Mouse (Mus musculus) forebrain, postnatal 0 days (tissue): ENCODE results near the gene Rplp2. TPM values are rescaled to one million over a fixed set of nuclear protein-coding genes. Genes with fewer than 3 reads are reported as not detected.
A peak's percentile ranks its signal among the peaks of the same experiment; 100 is the strongest.
"Not testable (repeated sequence)": the region's sequence is repeated elsewhere in the genome, so short reads cannot be mapped to it uniquely, and the experiment has no call there.

Experiments
- ATAC-seq: fragments of 200-750 bp; cut with Nextera tagmentation; 2 replicates; pipeline ENCODE4 v1.8.0; 2017; ENCODE audit warnings: mild to moderate bottlenecking, moderate library complexity
- DNase-seq: peaks from one replicate; pipeline ENCODE4 v3.0.0-alpha.2; 2015
- H3K27ac ChIP-seq: fragments of 300-500 bp; sonication (generic); 2 replicates; pipeline ENCODE4 v1.5.1; 2014; ENCODE audit warnings: low read depth, mild to moderate bottlenecking, antibody characterized with exemption, low read length, moderate library complexity, mixed read lengths
- H3K27me3 ChIP-seq: fragments of 300-500 bp; sonication (generic); 2 replicates; pipeline ENCODE4 v1.6.1; 2014; ENCODE audit warnings: mild to moderate bottlenecking, low read length, mixed read lengths; ENCODE audit not compliant: insufficient read depth
- H3K36me3 ChIP-seq: fragments of 300-500 bp; sonication (generic); 2 replicates; pipeline ENCODE4 v1.6.1; 2014; ENCODE audit warnings: mild to moderate bottlenecking, moderate library complexity; ENCODE audit not compliant: insufficient read depth
- H3K4me1 ChIP-seq: fragments of 300-500 bp; sonication (generic); 2 replicates; pipeline ENCODE4 v1.6.1; 2014; ENCODE audit warnings: antibody characterized with exemption; ENCODE audit not compliant: insufficient read depth
- H3K4me2 ChIP-seq: fragments of 300-500 bp; sonication (generic); 2 replicates; pipeline ENCODE4 v1.6.1; 2014; ENCODE audit warnings: low read depth, mild to moderate bottlenecking, moderate library complexity
- H3K4me3 ChIP-seq: fragments of 300-500 bp; sonication (generic); 2 replicates; pipeline ENCODE4 v1.5.1; 2014; ENCODE audit warnings: low read depth, low read length, mixed read lengths
- H3K9ac ChIP-seq: fragments of 300-500 bp; sonication (generic); 2 replicates; pipeline ENCODE4 v1.6.1; 2014; ENCODE audit warnings: mild to moderate bottlenecking
- H3K9me3 ChIP-seq: fragments of 300-500 bp; sonication (generic); 2 replicates; pipeline ENCODE4 v1.6.1; 2016; ENCODE audit warnings: low read length
- CTCF ChIP-seq: sonication (generic); IDR thresholded peaks from 2 replicates; pipeline ENCODE4 v1.5.1; 2016; ENCODE audit warnings: antibody characterized with exemption, control low read depth, low read depth
- WGBS: fragments of 180-500 bp; shearing (Covaris S2); extraction: QIAGEN DNeasy Blood & Tissue Kit; methylation state at CpG from one replicate; pipeline ENCODE4 v1.1.7; 2014; 5-methylcytosine and 5-hydroxymethylcytosine counted together
- polyA plus RNA-seq: library from polyadenylated mRNA; unstranded; fragments of >200 nt; fragmentation: Nextera tagmentation; extraction: Ambion mirVana; gene quantifications from 2 replicates; pipeline ENCODE4 v1.2.1, GENCODE M21; 2015
- total RNA-seq: library from RNA; depleted of rRNA; stranded (reverse); fragments of >200 nt; gene quantifications from 2 replicates; pipeline ENCODE4 v1.2.3, GENCODE M21; 2014; rRNA removed

Rplp2 gene
- total RNA-seq, result 312 and 427 TPM in 2 replicates
- 868 and 1,034 TPM in 2 replicates for polyA plus RNA-seq

DNA sequence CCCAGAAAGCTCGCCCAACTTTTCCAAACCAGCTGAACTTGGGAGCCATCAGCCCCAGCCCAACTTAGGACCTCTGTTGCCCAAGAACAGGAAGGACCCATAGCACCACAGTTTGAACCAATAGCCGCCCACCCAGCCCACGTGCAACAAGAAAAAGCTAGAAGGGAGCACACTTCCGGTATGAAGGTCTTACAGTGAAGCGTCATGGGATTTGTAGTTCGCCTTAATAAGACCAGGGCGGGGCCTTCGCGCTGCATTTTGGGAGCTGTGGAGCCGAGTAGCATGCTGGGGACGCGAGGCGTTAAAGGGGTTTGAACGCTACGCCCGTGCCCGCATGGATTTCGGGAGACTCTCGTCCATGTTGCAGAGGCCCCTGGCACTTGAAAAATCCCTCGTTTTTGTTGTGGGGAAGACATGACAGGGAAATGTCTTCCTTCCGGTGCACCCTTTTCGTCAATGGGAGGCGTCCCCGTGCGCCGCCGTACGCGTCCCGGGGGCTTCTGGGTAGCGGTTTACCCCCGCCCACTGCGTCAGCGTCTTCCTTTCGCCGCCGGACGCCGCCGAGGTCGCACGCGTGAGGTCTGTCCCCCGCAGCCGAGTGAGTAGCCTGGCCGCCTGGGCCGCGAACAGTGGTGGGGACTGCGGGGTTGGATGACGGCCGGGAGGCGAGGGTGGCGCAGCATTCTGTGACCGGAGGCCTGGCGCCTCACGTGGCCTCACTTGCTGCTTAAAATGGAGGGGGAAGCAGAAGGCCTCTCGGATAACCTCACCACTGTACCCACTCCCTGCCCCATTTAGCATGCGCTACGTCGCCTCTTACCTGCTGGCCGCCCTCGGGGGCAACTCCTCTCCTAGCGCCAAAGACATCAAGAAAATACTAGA, at the start of gene Rplp2:
Gene Rplp2, plus strand, starts transcription at position 261 of the 882 bp plus-strand sequence.
- peak; percentile 95 for DNase-seq
- Histone ChIP-seq H3K9me3 (no peaks in the 10 kb centered on the region), H3K9ac (peak within 1 kb of the TSS; percentile 78), H3K4me3 (peak within 1 kb of the TSS; percentile 66), H3K27ac (peak within 1 kb of the TSS; percentile 88), H3K36me3 (peaks cover 32% of the 10 kb centered on the region), H3K4me2 (peak within 1 kb of the TSS; percentile 66), H3K27me3 (no peaks in the 10 kb centered on the region), H3K4me1 (peaks cover 11% of the 10 kb centered on the region; the same call in 1 of the 2 replicates)
- ATAC-seq, result peak; percentile 96
- 1% methylated on average over 63 of the region's 63 CpGs for WGBS
- peak; percentile 33 for TF ChIP-seq CTCF

DNA sequence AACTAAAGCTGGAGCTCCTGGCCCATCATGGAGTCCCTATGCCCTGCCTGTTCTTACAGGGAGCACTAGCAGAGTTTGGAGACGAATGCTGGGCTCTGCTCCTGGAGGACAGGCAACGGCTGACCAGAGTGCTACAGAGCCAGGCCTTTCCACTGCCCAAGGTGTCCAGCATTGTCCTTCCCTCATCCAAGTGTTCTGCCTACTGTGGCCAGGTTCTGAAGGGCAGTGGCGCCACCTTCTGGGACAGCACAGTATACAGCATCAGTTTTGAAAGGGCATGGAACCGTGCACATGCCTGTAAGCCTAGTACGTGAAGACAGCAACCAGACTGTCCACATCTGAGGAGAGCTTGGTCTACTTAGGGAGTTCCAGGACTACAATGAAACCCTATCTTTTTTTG, 43.9 kb upstream of the Rplp2 start:
- 35% methylated on average over 5 of the region's 5 CpGs for WGBS
- H3K27ac ChIP-seq, result no peak overlapping the region
- no peaks in the 10 kb centered on the region for H3K4me1 ChIP-seq
- peaks cover 48% of the 10 kb centered on the region for H3K36me3 ChIP-seq
- DNase-seq (peak; percentile 43), ATAC-seq (peak; percentile 75)
- no peaks in the 10 kb centered on the region for H3K27me3 ChIP-seq
- H3K4me2 ChIP-seq, result no peak overlapping the region
- no peaks in the 10 kb centered on the region for H3K9me3 ChIP-seq
- peak; percentile 84 for TF ChIP-seq CTCF
- no peak overlapping the region for H3K9ac ChIP-seq
- H3K4me3 ChIP-seq, result no peak overlapping the region

DNA sequence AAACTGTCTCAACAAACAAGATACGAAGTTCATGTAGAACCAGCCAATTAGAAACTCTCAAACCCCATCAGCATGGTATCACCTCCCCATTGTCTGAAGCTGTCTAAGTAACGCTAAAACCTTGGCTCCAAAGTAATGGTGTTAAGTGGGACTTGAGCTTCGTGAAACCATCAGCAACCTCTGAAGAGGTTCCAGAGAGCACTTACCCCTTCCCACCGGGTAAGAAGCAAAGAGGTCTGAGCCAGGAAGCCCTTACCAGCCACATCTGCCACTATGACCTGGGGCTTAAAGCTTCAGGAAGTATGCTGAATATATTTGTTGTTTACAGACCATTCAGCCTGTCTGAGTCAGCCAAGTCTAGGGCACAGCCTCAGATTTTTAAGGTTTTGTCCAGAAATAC, 41.7 kb upstream of the Rplp2 start:
- TF ChIP-seq CTCF, result no peak
- DNase-seq, result no peak
- H3K27ac ChIP-seq, result no peak overlapping the region
- ATAC-seq, result no peak
- H3K27me3 ChIP-seq, result no peaks in the 10 kb centered on the region
- 0 out of 2 replicates have a peak, but pooled peaks cover 3% of the 10 kb centered on the region for H3K4me1 ChIP-seq
- WGBS, result 72% methylated on average over 4 of the region's 4 CpGs
- no peaks in the 10 kb centered on the region for H3K9me3 ChIP-seq
- no peak overlapping the region for H3K4me2 ChIP-seq
- H3K36me3 ChIP-seq, result peaks cover 39% of the 10 kb centered on the region
- H3K4me3 ChIP-seq, result no peak overlapping the region
- H3K9ac ChIP-seq, result no peak overlapping the region

DNA sequence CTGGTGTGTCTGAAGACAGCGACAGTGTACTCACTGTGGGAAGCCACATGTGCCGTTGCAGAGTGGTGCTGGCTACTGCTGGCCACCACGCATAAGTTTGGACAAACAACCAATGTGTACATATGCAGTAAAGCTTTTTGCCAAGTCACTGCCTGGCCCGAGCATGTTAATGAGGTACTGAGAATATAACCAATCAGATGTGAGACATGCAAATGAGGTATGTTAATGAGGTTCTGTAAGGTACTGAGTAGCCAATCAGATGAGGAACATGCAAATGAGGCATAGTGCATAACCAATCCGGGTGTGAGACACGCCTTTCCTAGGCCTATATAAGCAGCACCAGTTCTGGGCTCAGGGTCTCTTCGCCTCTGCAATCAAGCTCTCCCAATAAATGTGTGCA, 39.5 kb upstream of the Rplp2 start:
- H3K27ac ChIP-seq, ATAC-seq, H3K9ac ChIP-seq, H3K9me3 ChIP-seq, DNase-seq, H3K4me2 ChIP-seq, H3K4me1 ChIP-seq, H3K4me3 ChIP-seq, H3K27me3 ChIP-seq: not testable (repeated sequence)
- H3K36me3 ChIP-seq, result peaks cover 17% of the 10 kb centered on the region
- 95% methylated on average over 7 of the region's 7 CpGs for WGBS

DNA sequence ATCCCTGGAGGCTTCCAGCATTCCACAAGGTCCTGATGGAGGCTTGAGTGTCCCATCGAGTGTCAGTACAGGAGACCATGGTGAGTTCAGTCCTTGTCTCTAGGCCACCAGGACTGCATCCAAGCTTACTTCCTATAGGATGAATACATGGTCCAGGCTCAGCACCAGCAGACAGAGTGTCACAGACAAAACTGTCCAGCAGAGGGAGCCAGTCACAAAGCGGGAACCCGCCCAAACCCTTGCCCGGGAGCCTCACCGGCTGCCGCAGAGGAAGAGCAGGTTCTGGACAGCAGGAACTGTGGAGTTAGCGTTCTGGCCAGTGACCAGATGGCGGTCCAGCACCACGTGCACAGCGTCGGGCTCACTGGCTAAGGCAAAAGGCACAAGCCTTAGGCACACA, 38.3 kb upstream of the Rplp2 start:
- WGBS, result 9% methylated on average over 11 of the region's 11 CpGs
- Histone ChIP-seq H3K9ac (no peak overlapping the region), H3K36me3 (peaks cover 14% of the 10 kb centered on the region), H3K9me3 (no peaks in the 10 kb centered on the region), H3K4me1 (peaks cover 10% of the 10 kb centered on the region; the same call in 1 of the 2 replicates), H3K27me3 (no peaks in the 10 kb centered on the region), H3K4me2 (0 out of 2 replicates have a peak overlapping the region, but pooled peaks have one; percentile 17), H3K27ac (peak overlapping the region; percentile 41; the same call in 1 of the 2 replicates), H3K4me3 (no peak overlapping the region)
- DNase-seq (peak; percentile 88), ATAC-seq (peak; percentile 76)
- TF ChIP-seq CTCF, result peak; percentile 91

DNA sequence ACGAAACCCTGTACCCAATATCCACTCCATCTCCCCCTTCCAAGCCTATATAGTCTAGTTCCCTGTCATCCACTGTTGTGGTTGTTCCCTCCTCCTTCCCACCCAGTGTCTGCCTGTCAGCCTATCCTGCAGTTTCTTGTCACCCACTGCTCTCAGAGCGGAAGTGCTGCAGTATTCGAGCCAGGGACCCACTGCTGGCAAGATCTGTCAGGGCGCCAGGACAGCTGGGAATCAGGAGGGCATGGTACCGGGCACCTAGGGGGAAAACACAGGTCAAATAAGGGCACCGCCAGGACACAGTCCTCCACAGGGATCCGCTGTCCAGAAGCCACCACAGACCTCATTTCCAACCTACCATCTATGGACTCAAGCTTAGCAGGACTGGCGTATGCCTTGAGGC, 36.5 kb upstream of the Rplp2 start:
- WGBS, result 91% methylated on average over 8 of the region's 8 CpGs
- no peak for DNase-seq
- Histone ChIP-seq H3K27ac (no peak overlapping the region), H3K36me3 (peaks cover 14% of the 10 kb centered on the region), H3K4me3 (no peak overlapping the region), H3K9ac (no peak overlapping the region), H3K27me3 (no peaks in the 10 kb centered on the region), H3K4me1 (peaks cover 13% of the 10 kb centered on the region; the same call in 1 of the 2 replicates), H3K9me3 (no peaks in the 10 kb centered on the region), H3K4me2 (no peak overlapping the region)
- no peak for TF ChIP-seq CTCF
- no peak for ATAC-seq

DNA sequence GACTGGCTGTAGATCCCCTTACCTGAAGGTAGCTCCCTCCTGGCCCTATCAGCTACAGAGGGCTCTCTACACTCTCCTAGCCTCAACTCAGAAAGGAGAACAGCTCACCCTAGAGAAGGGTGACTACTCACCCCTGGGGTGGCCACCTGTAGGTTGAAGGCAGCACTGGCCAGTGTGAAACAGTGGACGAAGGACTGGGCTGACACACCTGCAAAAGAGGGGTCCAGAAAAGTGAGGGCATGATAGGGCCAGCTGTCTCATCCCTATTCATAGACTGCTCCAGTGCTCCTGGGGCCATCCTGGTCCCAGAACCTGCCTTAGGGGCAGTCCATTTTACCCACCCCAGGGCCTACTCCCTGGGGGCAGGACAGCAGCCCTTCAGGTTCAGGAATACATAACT, 35.5 kb upstream of the Rplp2 start:
- TF ChIP-seq CTCF, result 0 out of 2 replicates have a peak, but pooled peaks have one; percentile 4
- Histone ChIP-seq H3K4me1 (peaks cover 13% of the 10 kb centered on the region; the same call in 1 of the 2 replicates), H3K4me3 (no peak overlapping the region)

More for the DNA sequence above, 35.5 kb upstream of the Rplp2 start:
- DNase-seq (no peak), ATAC-seq (no peak)
- Histone ChIP-seq H3K9ac (no peak overlapping the region), H3K9me3 (no peaks in the 10 kb centered on the region), H3K36me3 (peaks cover 14% of the 10 kb centered on the region), H3K27ac (no peak overlapping the region), H3K4me2 (no peak overlapping the region), H3K27me3 (no peaks in the 10 kb centered on the region)
- WGBS, result 100% methylated on average over 1 of the region's 1 CpGs
